Mouse (Mus musculus) cortical plate, adult 2 months (tissue): ENCODE measurements at regions not wholly inside any gene's neighbourhood (a gene's known extent, or its start where the extent isn't known, plus 50 kb on each side); places are given as distances from the start of the nearest gene placed in this dataset.
A peak's percentile ranks its signal among the peaks of the same experiment; 100 is the strongest.

ENCODE experiments used
- CTCF ChIP-seq: fragments of 200-500 bp; IDR thresholded peaks from 2 replicates; pipeline ENCODE4 v1.5.1; 2011; ENCODE audit warnings: mild to moderate bottlenecking, control low read depth, low read length; ENCODE audit not compliant: insufficient read depth; ENCODE audit errors: extremely low read depth
- POLR2A ChIP-seq: fragments of 200-500 bp; IDR thresholded peaks from 2 replicates; pipeline ENCODE4 v1.6.1; 2011; ENCODE audit warnings: mild to moderate bottlenecking, low read length, control low read depth; ENCODE audit not compliant: insufficient read depth; ENCODE audit errors: extremely low read depth

GRCm38 (mm10) chr10:100152821-100153220, 137.4 kb downstream of the Kitl start:
- TF ChIP-seq POLR2A: no peak
- peak; percentile 71 for TF ChIP-seq CTCF
